Mouse (Mus musculus) bone marrow macrophage, adult 2 months (primary cell): Measurements from ENCODE around the gene Cul9.

Experiments
- CTCF ChIP-seq: IDR thresholded peaks from 2 replicates; pipeline ENCODE4 v1.5.1; 2012; ENCODE audit warnings: low read depth, mild to moderate bottlenecking, low read length, moderate library complexity
- POLR2A ChIP-seq: IDR thresholded peaks from 2 replicates; pipeline ENCODE4 v1.6.1; 2012; ENCODE audit warnings: mild to moderate bottlenecking, low read depth, low read length, borderline replicate concordance

GRCm38 (mm10) chr17:46547923-46548322 lies 1.7 kb upstream of the Cul9 start:
- TF ChIP-seq CTCF (no peak), POLR2A (no peak)
